Mouse (Mus musculus) lung, adult 2 months (tissue): ENCODE measurements around the gene Scnn1a.
A peak's percentile ranks its signal among the peaks of the same experiment; 100 is the strongest.

Experiments
- CTCF ChIP-seq: fragments of 200-500 bp; IDR thresholded peaks from 2 replicates; pipeline ENCODE4 v1.5.1; 2011; ENCODE audit warnings: mild to moderate bottlenecking, low read length, control low read depth; ENCODE audit not compliant: insufficient read depth
- POLR2A ChIP-seq: fragments of 200-500 bp; IDR thresholded peaks from 2 replicates; pipeline ENCODE4 v1.6.1; 2011; ENCODE audit warnings: low read depth, mild to moderate bottlenecking, control low read depth, low read length, borderline replicate concordance; ENCODE audit errors: extremely low read depth

- TF ChIP-seq POLR2A (peak; percentile 48; the same call in 1 of the 2 replicates), CTCF (no peak)
Observed at GRCm38 (mm10) chr6:125340244-125340643, 19.8 kb downstream of the Scnn1a start.
